Mouse (Mus musculus): Measurements from ENCODE around the gene Iah1. TPM values are rescaled to one million over a fixed set of nuclear protein-coding genes. Genes with fewer than 3 reads are reported as not detected.

Iah1 gene
- polyA plus RNA-seq, 1 experiment from 2014 or later, result 48.8 TPM

- WGBS, result 83% methylated on average over 6 of the region's 6 CpGs
- H3K36me3 ChIP-seq, result peaks cover 43% of the 10 kb centered on the region
- H3K27ac ChIP-seq (replicated peaks), result no peak overlapping the region
- no peak overlapping the region for H3K4me2 ChIP-seq (replicated peaks)
- no peak overlapping the region for H3K9ac ChIP-seq (replicated peaks)
- H3K27me3 ChIP-seq, result no peaks in the 10 kb centered on the region
- ATAC-seq (ENCODE audit: low FRiP score, low read depth), result no peak
- H3K4me1 ChIP-seq, result peaks cover 19% of the 10 kb centered on the region
- H3K4me3 ChIP-seq, result no peak overlapping the region
- no peaks in the 10 kb centered on the region for H3K9me3 ChIP-seq
Observed at GRCm38 (mm10) chr12:21289651-21290050, 26.5 kb upstream of the Iah1 start.

DNA sequence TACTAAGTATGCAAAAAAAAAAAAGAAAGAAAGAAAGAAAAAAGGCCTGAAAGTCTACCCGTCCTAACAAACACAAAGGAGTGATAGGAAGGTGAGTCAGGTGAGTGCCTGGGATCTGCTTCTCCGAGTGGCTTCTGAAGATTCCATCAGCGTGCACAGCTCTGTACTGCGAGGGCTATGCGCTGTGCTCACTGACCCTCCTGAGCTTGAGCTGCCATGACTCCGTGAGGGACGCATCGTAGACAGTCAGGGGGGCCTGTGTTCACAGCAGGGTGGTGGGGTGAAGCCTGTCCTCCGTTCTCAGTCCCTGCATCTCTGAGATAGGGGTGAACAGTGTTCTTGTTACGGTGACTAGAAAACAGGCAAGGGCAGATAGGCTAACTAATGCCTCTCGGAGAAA is 17.3 kb upstream of the Iah1 start:
- H3K27me3 ChIP-seq, result no peaks in the 10 kb centered on the region
- no peaks in the 10 kb centered on the region for H3K9me3 ChIP-seq
- H3K9ac ChIP-seq (replicated peaks), result no peak overlapping the region
- 96% methylated on average over 11 of the region's 11 CpGs for WGBS
- no peak for ATAC-seq (ENCODE audit: low FRiP score, low read depth)
- no peaks in the 10 kb centered on the region for H3K4me1 ChIP-seq
- H3K4me3 ChIP-seq, result no peak overlapping the region
- H3K4me2 ChIP-seq (replicated peaks), result no peak overlapping the region
- no peak overlapping the region for H3K27ac ChIP-seq (replicated peaks)
- peaks cover 89% of the 10 kb centered on the region for H3K36me3 ChIP-seq

DNA sequence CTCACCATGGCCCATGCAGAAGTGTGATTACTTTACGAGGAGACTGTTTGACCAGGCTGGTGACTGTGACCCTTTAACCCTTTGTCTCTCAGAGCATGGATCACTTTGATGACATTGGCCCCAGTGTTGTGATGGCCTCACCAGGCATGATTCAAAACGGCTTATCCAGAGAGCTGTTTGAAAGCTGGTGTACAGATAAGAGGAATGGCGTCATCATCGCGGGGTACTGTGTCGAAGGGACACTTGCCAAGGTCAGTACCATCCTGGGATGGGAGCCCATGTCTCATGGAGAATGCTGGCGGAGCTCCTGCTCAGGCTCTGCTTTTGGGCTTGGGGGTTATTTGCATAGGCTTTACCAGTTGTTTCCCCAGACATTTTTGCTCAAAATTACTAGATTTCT is 14.9 kb upstream of the Iah1 start:
- H3K9ac ChIP-seq (replicated peaks), result no peak overlapping the region
- no peak for ATAC-seq (ENCODE audit: low FRiP score, low read depth)
- WGBS, result 91% methylated on average over 7 of the region's 7 CpGs
- H3K4me1 ChIP-seq, result no peaks in the 10 kb centered on the region
- H3K4me2 ChIP-seq (replicated peaks), result no peak overlapping the region
- no peak overlapping the region for H3K4me3 ChIP-seq
- no peak overlapping the region for H3K27ac ChIP-seq (replicated peaks)
- no peaks in the 10 kb centered on the region for H3K9me3 ChIP-seq
- H3K36me3 ChIP-seq, result peaks cover 88% of the 10 kb centered on the region
- no peaks in the 10 kb centered on the region for H3K27me3 ChIP-seq

DNA sequence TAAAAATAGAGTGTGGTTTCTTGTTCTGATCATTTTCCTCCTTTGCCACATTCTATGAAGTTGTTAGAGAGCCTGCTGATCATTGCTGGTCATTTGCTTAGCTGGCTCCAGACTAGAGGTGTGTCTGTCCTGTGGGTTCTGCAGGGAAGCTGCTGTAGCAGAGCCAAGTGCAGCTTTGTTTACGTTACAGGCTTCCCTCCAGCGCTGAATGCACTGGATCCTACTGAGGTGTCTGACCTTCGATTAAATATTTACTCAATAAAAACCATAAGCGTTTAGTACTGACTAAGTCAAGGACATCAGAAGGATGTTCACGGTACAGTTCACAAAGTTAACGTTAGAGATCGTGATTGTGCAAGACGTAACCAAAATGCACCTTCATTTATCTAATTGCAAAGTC is 14.3 kb upstream of the Iah1 start:
- no peak overlapping the region for H3K4me2 ChIP-seq (replicated peaks)
- no peaks in the 10 kb centered on the region for H3K4me1 ChIP-seq
- H3K4me3 ChIP-seq, result no peak overlapping the region
- no peak for ATAC-seq (ENCODE audit: low FRiP score, low read depth)
- H3K9me3 ChIP-seq, result no peaks in the 10 kb centered on the region
- no peaks in the 10 kb centered on the region for H3K27me3 ChIP-seq
- H3K9ac ChIP-seq (replicated peaks), result no peak overlapping the region
- WGBS, result 90% methylated on average over 8 of the region's 8 CpGs
- H3K27ac ChIP-seq (replicated peaks), result no peak overlapping the region
- H3K36me3 ChIP-seq, result peaks cover 87% of the 10 kb centered on the region

DNA sequence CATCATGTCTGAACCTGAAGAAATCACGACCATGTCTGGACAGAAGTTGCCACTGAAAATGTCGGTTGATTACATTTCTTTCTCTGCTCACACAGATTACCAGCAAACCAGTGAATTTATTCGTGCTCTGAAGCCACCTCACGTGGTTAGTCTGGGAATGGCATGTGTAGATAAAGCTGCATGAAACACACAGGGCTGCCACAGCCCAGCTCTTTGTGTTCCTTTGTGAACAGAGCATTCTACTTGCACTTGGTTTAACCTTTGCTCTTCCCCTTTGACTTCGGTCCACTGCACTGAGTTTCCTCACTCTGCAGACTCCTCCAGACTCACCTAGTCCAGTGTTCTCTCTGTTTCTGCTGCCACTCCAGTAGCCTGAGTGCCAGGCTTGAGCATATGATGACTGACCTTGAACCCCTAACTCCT is 13.8 kb upstream of the Iah1 start:
- Histone ChIP-seq H3K4me3 (no peak overlapping the region), H3K4me2 (replicated peaks) (no peak overlapping the region), H3K27ac (replicated peaks) (no peak overlapping the region), H3K4me1 (no peaks in the 10 kb centered on the region), H3K9me3 (no peaks in the 10 kb centered on the region), H3K27me3 (no peaks in the 10 kb centered on the region), H3K9ac (replicated peaks) (no peak overlapping the region), H3K36me3 (peaks cover 86% of the 10 kb centered on the region)
- no peak for ATAC-seq (ENCODE audit: low FRiP score, low read depth)
- WGBS, result 78% methylated on average over 5 of the region's 5 CpGs

DNA sequence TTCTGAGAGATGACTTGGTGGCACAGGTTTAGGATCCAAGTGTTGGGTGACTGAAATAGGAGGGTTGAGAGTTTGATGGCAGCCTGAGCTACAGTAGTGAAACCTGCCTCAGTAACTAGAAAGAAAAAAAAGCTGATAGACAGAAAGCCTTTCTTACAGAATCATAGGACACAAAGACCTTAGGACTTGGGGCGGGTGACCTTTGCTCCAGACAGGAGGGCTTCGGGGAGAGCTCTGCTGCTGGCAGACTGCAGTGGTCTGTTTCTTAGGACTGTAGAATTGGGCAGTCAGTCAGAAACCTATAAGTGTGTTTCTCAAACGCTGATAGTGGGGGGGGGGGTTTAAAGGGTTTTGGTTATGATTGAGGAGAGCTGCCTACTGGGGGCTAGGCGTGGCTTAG is 10.4 kb upstream of the Iah1 start:
- Histone ChIP-seq H3K36me3 (peaks cover 91% of the 10 kb centered on the region), H3K4me2 (replicated peaks) (no peak overlapping the region), H3K4me1 (no peaks in the 10 kb centered on the region), H3K9me3 (no peaks in the 10 kb centered on the region), H3K27me3 (no peaks in the 10 kb centered on the region), H3K9ac (replicated peaks) (no peak overlapping the region), H3K4me3 (no peak overlapping the region), H3K27ac (replicated peaks) (no peak overlapping the region)
- ATAC-seq (ENCODE audit: low FRiP score, low read depth), result no peak
- 91% methylated on average over 3 of the region's 4 CpGs for WGBS

- Histone ChIP-seq H3K9ac (replicated peaks) (no peak overlapping the region), H3K4me2 (replicated peaks) (no peak overlapping the region), H3K4me3 (no peak overlapping the region), H3K27ac (replicated peaks) (no peak overlapping the region), H3K4me1 (no peaks in the 10 kb centered on the region), H3K27me3 (no peaks in the 10 kb centered on the region), H3K36me3 (peaks cover 94% of the 10 kb centered on the region), H3K9me3 (no peaks in the 10 kb centered on the region)
- ATAC-seq (ENCODE audit: low FRiP score, low read depth), result no peak
- 89% methylated on average over 4 of the region's 4 CpGs for WGBS
Observed at GRCm38 (mm10) chr12:21306721-21307120, 9.5 kb upstream of the Iah1 start.

DNA sequence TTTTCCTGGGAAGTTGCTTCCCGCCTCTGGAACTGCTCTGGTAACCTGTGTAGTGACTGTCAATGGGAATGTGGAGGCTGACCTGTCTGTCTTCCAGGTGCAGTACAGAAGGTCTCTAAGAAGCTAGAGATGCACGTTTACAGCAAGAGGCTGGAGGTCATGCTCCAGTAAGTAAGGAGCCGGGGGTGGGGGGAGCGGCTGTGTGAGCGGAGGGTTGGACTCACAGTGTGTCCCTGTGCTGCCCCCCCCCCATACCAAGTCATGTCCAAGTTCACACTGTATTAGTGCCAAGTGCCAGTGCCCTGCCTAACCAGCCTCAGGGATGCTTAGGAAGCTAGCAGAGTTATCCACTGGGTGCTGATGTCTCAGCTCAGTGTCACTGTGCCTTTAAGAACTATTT is 4.0 kb upstream of the Iah1 start:
- no peak overlapping the region for H3K4me3 ChIP-seq
- H3K27ac ChIP-seq (replicated peaks), result no peak overlapping the region
- ATAC-seq (ENCODE audit: low FRiP score, low read depth), result no peak
- H3K9ac ChIP-seq (replicated peaks), result no peak overlapping the region
- H3K36me3 ChIP-seq, result peaks cover 71% of the 10 kb centered on the region
- peaks cover 6% of the 10 kb centered on the region; the same call in 1 of the 2 replicates for H3K4me1 ChIP-seq
- H3K9me3 ChIP-seq, result no peaks in the 10 kb centered on the region
- 88% methylated on average over 5 of the region's 5 CpGs for WGBS
- H3K27me3 ChIP-seq, result no peaks in the 10 kb centered on the region
- H3K4me2 ChIP-seq (replicated peaks), result no peak overlapping the region

DNA sequence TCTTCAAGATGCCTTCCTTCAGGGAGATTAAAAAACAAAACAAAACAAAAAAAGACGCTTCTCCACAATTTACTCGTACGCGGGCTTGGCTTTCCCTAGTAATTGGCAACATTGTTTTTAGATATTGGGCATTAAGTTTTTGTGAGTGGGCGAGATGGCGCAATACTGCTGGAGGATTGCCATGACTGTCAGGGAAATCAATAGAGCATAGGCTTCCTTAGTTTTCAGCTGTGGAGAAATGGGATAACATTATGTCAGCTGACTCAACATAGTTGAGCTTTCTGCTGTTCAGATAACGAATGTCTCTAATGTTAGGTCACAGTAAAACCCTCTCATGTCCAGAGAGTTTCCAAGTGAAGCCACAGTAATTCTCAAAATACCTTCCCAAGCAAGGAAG is 678 bp downstream of the Iah1 start:
- Histone ChIP-seq H3K27me3 (no peaks in the 10 kb centered on the region), H3K36me3 (peaks cover 40% of the 10 kb centered on the region), H3K27ac (replicated peaks) (no peak overlapping the region), H3K4me1 (peaks cover 6% of the 10 kb centered on the region; the same call in 1 of the 2 replicates), H3K9me3 (no peaks in the 10 kb centered on the region), H3K4me3 (peak overlapping the region; percentile 59), H3K4me2 (replicated peaks) (peak overlapping the region; percentile 59), H3K9ac (replicated peaks) (peak overlapping the region; percentile 65)
- 36% methylated on average over 7 of the region's 7 CpGs for WGBS
- ATAC-seq (ENCODE audit: low FRiP score, low read depth), result no peak

DNA sequence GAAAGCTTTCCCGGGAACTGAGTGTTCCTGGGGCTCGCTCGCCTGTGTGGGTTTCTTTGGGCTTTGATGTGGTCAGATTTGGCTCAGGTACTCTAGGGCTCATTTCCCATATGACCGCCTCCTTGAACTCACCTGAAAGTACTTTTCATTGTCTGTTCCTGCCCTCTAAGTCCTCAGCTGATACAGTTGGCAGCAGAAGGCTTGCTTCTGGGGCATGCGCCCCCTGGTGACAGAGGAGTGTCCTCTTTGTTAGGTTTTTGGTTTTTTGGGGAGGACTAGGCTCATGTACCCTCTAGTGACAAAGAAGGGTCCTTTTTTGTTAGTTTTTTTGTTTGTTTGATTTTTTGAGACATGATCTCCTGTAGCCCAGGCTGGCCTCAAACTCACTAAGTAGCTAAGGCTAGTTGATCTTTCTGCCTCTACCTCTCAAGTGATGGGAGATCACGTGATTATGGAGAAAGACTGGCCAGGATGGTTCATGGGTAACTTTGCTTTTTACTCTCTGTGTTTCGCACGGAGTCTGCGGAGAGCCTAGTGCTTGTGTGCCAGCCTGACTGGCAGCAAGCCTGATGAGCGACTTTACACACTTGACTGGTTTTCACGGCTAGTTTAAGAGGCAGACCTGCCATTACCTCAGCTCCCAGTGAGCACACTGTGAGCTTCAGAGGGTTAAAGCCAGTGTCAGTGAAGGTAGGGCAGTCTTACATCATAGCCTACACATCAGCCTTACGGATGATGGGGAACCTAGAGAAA is 2.1 kb downstream of the Iah1 start:
- no peak for ATAC-seq (ENCODE audit: low FRiP score, low read depth)
- no peak overlapping the region for H3K9ac ChIP-seq (replicated peaks)
- H3K9me3 ChIP-seq, result no peaks in the 10 kb centered on the region
- no peak overlapping the region for H3K27ac ChIP-seq (replicated peaks)
- H3K4me1 ChIP-seq, result peaks cover 6% of the 10 kb centered on the region; the same call in 1 of the 2 replicates
- WGBS, result 77% methylated on average over 12 of the region's 12 CpGs
- H3K36me3 ChIP-seq, result peaks cover 42% of the 10 kb centered on the region
- H3K4me3 ChIP-seq, result no peak overlapping the region
- H3K4me2 ChIP-seq (replicated peaks), result no peak overlapping the region
- H3K27me3 ChIP-seq, result no peaks in the 10 kb centered on the region

GRCm38 (mm10) chr12:21320317-21320716 is 4.1 kb downstream of the Iah1 start:
- no peak overlapping the region for H3K27ac ChIP-seq (replicated peaks)
- no peaks in the 10 kb centered on the region for H3K27me3 ChIP-seq
- WGBS, result 92% methylated on average over 4 of the region's 4 CpGs
- H3K36me3 ChIP-seq, result peaks cover 40% of the 10 kb centered on the region
- no peak for ATAC-seq (ENCODE audit: low FRiP score, low read depth)
- H3K9ac ChIP-seq (replicated peaks), result no peak overlapping the region
- H3K4me1 ChIP-seq, result peaks cover 6% of the 10 kb centered on the region; the same call in 1 of the 2 replicates
- H3K9me3 ChIP-seq, result no peaks in the 10 kb centered on the region
- no peak overlapping the region for H3K4me2 ChIP-seq (replicated peaks)
- no peak overlapping the region for H3K4me3 ChIP-seq

DNA sequence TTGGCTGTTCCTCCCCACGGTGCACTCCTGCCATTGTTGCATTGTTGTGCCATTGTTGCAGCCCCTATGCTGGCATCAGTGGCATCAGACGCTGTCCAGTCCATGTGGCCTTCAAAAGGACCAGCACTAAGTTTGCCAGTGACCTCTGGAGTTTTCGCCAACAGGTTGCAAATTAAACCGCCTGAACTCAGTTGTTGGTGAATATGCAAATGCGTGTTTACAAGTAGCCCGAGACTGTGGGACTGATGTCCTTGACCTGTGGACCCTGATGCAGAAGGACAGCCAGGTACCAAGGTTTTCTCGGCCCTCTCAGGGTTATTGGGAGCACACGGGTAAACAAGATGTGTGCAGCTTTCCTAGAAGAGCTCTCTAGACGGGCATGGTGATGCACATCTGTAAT is 5.0 kb downstream of the Iah1 start:
- Histone ChIP-seq H3K9ac (replicated peaks) (no peak overlapping the region), H3K27me3 (no peaks in the 10 kb centered on the region), H3K4me2 (replicated peaks) (no peak overlapping the region), H3K4me3 (no peak overlapping the region), H3K36me3 (peaks cover 47% of the 10 kb centered on the region), H3K27ac (replicated peaks) (no peak overlapping the region), H3K4me1 (0 out of 2 replicates have a peak, but pooled peaks cover 3% of the 10 kb centered on the region), H3K9me3 (no peaks in the 10 kb centered on the region)
- WGBS, result 85% methylated on average over 9 of the region's 9 CpGs
- no peak for ATAC-seq (ENCODE audit: low FRiP score, low read depth)

DNA sequence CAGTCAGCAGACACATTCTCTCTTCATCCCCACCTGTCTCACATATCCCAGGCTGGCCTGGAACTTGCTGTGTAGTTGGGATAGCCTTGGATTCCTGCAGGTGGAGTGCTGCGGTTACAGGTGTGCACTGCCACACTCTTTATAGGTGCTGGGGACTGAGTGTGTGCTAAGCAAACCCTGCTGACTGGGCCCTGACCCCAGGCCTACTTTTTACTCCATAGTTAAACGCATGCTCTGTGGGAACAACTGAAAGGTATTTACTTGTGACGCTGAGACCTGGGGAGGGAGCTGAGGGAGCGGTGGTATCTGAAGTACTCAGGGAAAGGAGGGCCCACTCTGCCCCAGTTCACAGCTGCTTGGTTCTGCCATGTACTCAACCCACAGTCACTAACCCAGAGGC is 6.1 kb downstream of the Iah1 start:
- no peaks in the 10 kb centered on the region for H3K27me3 ChIP-seq
- H3K36me3 ChIP-seq, result peaks cover 58% of the 10 kb centered on the region
- H3K4me2 ChIP-seq (replicated peaks), result no peak overlapping the region
- no peak overlapping the region for H3K9ac ChIP-seq (replicated peaks)
- H3K4me3 ChIP-seq, result no peak overlapping the region
- no peak overlapping the region for H3K27ac ChIP-seq (replicated peaks)
- no peaks in the 10 kb centered on the region for H3K9me3 ChIP-seq
- no peak for ATAC-seq (ENCODE audit: low FRiP score, low read depth)
- 89% methylated on average over 4 of the region's 4 CpGs for WGBS
- no peaks in the 10 kb centered on the region for H3K4me1 ChIP-seq
